Mouse (Mus musculus): ENCODE results near the gene Wfdc9. TPM values are rescaled to one million over a fixed set of nuclear protein-coding genes. Genes with fewer than 3 reads are reported as not detected.
"Not testable (repeated sequence)": the region's sequence is repeated elsewhere in the genome, so short reads cannot be mapped to it uniquely, and the experiment has no call there.

Wfdc9 gene
- polyA plus RNA-seq, 1 experiment from 2014 or later: not detected

DNA sequence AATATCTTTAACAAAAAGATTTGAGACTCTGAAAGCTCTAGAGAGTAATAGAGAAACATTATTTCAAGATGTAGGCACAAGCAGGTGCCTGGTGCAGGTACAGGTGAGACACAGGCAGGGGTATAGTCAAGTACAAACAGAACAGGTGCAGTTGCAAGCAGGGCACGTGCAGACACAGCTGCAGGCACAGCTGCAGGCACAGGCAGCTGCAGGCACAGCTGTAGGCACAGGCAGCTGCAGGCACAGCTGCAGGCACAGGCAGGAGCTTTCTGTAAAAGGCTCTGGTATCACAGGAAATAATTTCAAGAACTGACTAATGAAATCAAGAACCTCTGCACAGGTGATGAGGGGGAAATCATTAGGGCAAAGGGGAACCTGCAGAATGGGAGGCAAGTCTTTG lies 14.6 kb upstream of the Wfdc9 start:
- Histone ChIP-seq H3K27me3 (ENCODE audit: low read depth, poor library complexity, severe bottlenecking) (no peaks in the 10 kb centered on the region), H3K36me3 (no peaks in the 10 kb centered on the region), H3K27ac (replicated peaks) (no peak overlapping the region), H3K4me3 (no peak overlapping the region), H3K9me3 (replicated peaks) (peaks cover 5% of the 10 kb centered on the region; the same call in 1 of the 2 replicates), H3K4me1 (no peaks in the 10 kb centered on the region)
- DNase-seq (ENCODE audit: low spot score): no peak
- 33% methylated on average over 1 of the region's 1 CpGs for WGBS

GRCm38 (mm10) chr2:164670261-164670660 lies 13.9 kb upstream of the Wfdc9 start:
- Histone ChIP-seq H3K4me3 (no peak overlapping the region), H3K9me3 (replicated peaks) (peaks cover 5% of the 10 kb centered on the region; the same call in 1 of the 2 replicates), H3K4me1 (no peaks in the 10 kb centered on the region), H3K27me3 (ENCODE audit: low read depth, poor library complexity, severe bottlenecking) (no peaks in the 10 kb centered on the region), H3K27ac (replicated peaks) (no peak overlapping the region), H3K36me3 (no peaks in the 10 kb centered on the region)
- DNase-seq (ENCODE audit: low spot score): no peak
- 86% methylated on average over 5 of the region's 5 CpGs for WGBS

DNA sequence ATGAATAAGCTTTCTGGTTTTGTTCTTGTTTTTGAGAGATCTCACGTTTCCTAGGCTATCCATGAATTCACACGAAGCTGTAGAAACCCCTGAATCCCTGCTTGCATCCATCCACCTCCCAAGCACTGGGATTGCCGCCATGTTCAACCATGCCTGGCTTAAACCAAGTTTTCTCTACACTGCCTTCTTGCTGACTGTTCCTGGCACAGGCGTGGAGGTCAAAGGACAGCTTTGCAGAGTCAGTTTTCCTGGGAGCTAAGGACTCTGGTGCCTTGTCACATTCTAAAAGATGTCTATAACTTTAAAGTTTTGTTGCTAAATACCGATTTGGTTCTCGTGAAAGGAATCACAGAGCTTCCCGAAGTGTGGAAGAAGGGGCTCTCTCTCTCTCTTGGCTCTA lies 8.5 kb upstream of the Wfdc9 start:
- Histone ChIP-seq H3K36me3 (no peaks in the 10 kb centered on the region), H3K27ac (replicated peaks) (no peak overlapping the region), H3K4me1 (no peaks in the 10 kb centered on the region), H3K9me3 (replicated peaks) (peaks cover 5% of the 10 kb centered on the region; the same call in 1 of the 2 replicates), H3K4me3 (no peak overlapping the region), H3K27me3 (ENCODE audit: low read depth, poor library complexity, severe bottlenecking) (no peaks in the 10 kb centered on the region)
- 89% methylated on average over 7 of the region's 7 CpGs for WGBS
- DNase-seq (ENCODE audit: low spot score): no peak

DNA sequence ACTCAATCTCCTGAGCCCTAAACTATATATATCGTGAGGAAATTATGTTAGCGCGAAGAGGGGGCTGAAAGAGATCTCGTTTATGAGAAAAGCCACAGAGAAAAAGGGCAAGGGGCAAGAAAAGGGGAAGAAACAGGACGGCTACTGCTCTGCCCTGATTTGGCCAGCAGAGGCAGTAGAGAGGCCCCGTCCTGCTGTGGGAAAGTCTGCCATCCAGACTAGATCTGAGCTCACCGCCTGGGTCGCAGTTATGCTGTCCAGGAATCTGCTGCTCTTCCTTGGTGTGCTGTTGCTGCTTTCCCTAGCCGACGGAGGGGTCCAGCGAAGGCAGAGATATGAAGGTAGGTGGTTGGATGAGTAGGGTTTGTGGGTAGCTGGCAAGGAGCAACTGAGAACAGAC lies 525 bp downstream of the Wfdc9 start, which contains the start of gene Wfdc10:
Wfdc10 (plus strand) TSS at position 189 of the 400 bp plus-strand sequence.
- Histone ChIP-seq H3K27me3 (ENCODE audit: low read depth, poor library complexity, severe bottlenecking) (no peaks in the 10 kb centered on the region), H3K4me1 (0 out of 2 replicates have a peak, but pooled peaks cover 7% of the 10 kb centered on the region), H3K9me3 (replicated peaks) (no peaks in the 10 kb centered on the region), H3K27ac (replicated peaks) (no peak within 1 kb of the TSS), H3K4me3 (no peak within 1 kb of the TSS), H3K36me3 (no peaks in the 10 kb centered on the region)
- 22% methylated on average over 11 of the region's 11 CpGs for WGBS
- DNase-seq (ENCODE audit: low spot score): peak; percentile 65

GRCm38 (mm10) chr2:164641881-164642673 lies 14.3 kb downstream of the Wfdc9 start:
- H3K27ac ChIP-seq (replicated peaks): no peak overlapping the region
- no peaks in the 10 kb centered on the region for H3K4me1 ChIP-seq
- H3K36me3 ChIP-seq: no peaks in the 10 kb centered on the region
- H3K27me3 ChIP-seq (ENCODE audit: low read depth, poor library complexity, severe bottlenecking): no peaks in the 10 kb centered on the region
- 88% methylated on average over 13 of the region's 13 CpGs for WGBS
- no peak for DNase-seq (ENCODE audit: low spot score)
- no peaks in the 10 kb centered on the region for H3K9me3 ChIP-seq (replicated peaks)
- no peak overlapping the region for H3K4me3 ChIP-seq

- WGBS: 63% methylated on average over 7 of the region's 7 CpGs
- no peak for DNase-seq (ENCODE audit: low spot score)
- H3K27me3 ChIP-seq (ENCODE audit: low read depth, poor library complexity, severe bottlenecking): no peaks in the 10 kb centered on the region
- no peak overlapping the region for H3K4me3 ChIP-seq
- H3K36me3 ChIP-seq: no peaks in the 10 kb centered on the region
- no peak overlapping the region for H3K27ac ChIP-seq (replicated peaks)
- no peaks in the 10 kb centered on the region for H3K4me1 ChIP-seq
- H3K9me3 ChIP-seq (replicated peaks): no peaks in the 10 kb centered on the region
Measured at GRCm38 (mm10) chr2:164641129-164641528, 15.3 kb downstream of the Wfdc9 start.

- no peak for DNase-seq (ENCODE audit: low spot score)
- Histone ChIP-seq H3K4me1 (no peaks in the 10 kb centered on the region), H3K36me3 (no peaks in the 10 kb centered on the region), H3K4me3 (no peak within 1 kb of the TSS), H3K9me3 (replicated peaks) (no peaks in the 10 kb centered on the region), H3K27me3 (ENCODE audit: low read depth, poor library complexity, severe bottlenecking) (no peaks in the 10 kb centered on the region), H3K27ac (replicated peaks) (no peak within 1 kb of the TSS)
- WGBS: 91% methylated on average over 3 of the region's 3 CpGs
Measured at GRCm38 (mm10) chr2:164638696-164639095, 17.7 kb downstream of the Wfdc9 start, which contains the start of gene Wfdc16. Wfdc16 (minus strand) TSS chr2:164638796.

DNA sequence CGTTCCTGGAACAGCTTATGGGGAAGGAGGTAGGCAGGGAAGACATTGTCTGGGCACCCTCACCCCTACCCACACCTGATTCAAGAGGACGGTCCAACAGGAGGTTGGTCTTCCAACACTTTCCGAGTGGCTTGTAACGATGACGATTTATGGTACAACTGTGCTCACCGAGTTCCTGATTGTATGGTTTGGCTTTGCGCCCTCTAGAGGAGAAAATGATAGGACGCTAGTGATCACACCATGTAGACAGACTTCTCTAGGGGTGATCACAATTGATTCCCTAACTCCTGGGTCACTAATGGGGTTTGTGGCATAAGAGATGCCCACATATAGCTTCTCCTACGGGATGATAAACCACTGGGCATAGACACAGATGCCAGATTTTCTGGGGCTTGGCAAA lies 21.1 kb downstream of the Wfdc9 start:
- no peaks in the 10 kb centered on the region for H3K36me3 ChIP-seq
- H3K27ac ChIP-seq (replicated peaks): no peak overlapping the region
- WGBS: 76% methylated on average over 9 of the region's 9 CpGs
- H3K4me1 ChIP-seq: no peaks in the 10 kb centered on the region
- H3K27me3 ChIP-seq (ENCODE audit: low read depth, poor library complexity, severe bottlenecking): no peaks in the 10 kb centered on the region
- no peak overlapping the region for H3K4me3 ChIP-seq
- DNase-seq (ENCODE audit: low spot score): no peak
- no peaks in the 10 kb centered on the region for H3K9me3 ChIP-seq (replicated peaks)

DNA sequence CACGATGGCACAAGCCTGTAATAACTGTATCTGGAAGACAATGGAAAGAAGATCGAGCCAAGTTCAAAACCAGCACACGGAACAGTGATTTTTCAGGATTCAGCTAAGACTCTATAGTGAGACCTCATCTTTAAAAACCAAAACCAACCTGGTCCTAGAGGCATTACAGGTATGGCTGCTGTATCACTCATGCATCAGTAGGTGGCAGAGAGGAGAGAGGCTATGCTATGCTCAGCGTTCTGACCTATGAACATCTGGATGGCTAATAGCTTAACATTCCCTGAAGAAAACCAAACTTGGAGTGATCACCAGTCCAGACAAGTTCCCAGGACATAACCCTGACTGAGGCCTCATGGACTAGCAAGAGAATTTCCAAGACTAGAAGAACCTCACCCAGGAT lies 34.6 kb downstream of the Wfdc9 start:
- H3K4me1 ChIP-seq: peaks cover 6% of the 10 kb centered on the region; the same call in 1 of the 2 replicates
- no peak overlapping the region for H3K4me3 ChIP-seq
- no peak overlapping the region for H3K27ac ChIP-seq (replicated peaks)
- WGBS: 88% methylated on average over 4 of the region's 4 CpGs
- no peaks in the 10 kb centered on the region for H3K36me3 ChIP-seq
- no peaks in the 10 kb centered on the region for H3K9me3 ChIP-seq (replicated peaks)
- DNase-seq (ENCODE audit: low spot score): no peak
- H3K27me3 ChIP-seq (ENCODE audit: low read depth, poor library complexity, severe bottlenecking): no peaks in the 10 kb centered on the region

- Histone ChIP-seq H3K4me1 (peaks cover 6% of the 10 kb centered on the region; the same call in 1 of the 2 replicates), H3K36me3 (no peaks in the 10 kb centered on the region), H3K27ac (replicated peaks) (no peak overlapping the region), H3K4me3 (no peak overlapping the region), H3K9me3 (replicated peaks) (no peaks in the 10 kb centered on the region), H3K27me3 (ENCODE audit: low read depth, poor library complexity, severe bottlenecking) (no peaks in the 10 kb centered on the region)
- no peak for DNase-seq (ENCODE audit: low spot score)
- WGBS: 83% methylated on average over 5 of the region's 5 CpGs
Measured at GRCm38 (mm10) chr2:164619050-164619449, 37.3 kb downstream of the Wfdc9 start.

- DNase-seq (ENCODE audit: low spot score): no peak
- 92% methylated on average over 3 of the region's 3 CpGs for WGBS
- Histone ChIP-seq H3K4me1 (peaks cover 6% of the 10 kb centered on the region; the same call in 1 of the 2 replicates), H3K27ac (replicated peaks) (no peak overlapping the region), H3K36me3 (no peaks in the 10 kb centered on the region), H3K9me3 (replicated peaks) (no peaks in the 10 kb centered on the region), H3K4me3 (no peak overlapping the region), H3K27me3 (ENCODE audit: low read depth, poor library complexity, severe bottlenecking) (no peaks in the 10 kb centered on the region)
Measured at GRCm38 (mm10) chr2:164615386-164615785, 41.0 kb downstream of the Wfdc9 start.

DNA sequence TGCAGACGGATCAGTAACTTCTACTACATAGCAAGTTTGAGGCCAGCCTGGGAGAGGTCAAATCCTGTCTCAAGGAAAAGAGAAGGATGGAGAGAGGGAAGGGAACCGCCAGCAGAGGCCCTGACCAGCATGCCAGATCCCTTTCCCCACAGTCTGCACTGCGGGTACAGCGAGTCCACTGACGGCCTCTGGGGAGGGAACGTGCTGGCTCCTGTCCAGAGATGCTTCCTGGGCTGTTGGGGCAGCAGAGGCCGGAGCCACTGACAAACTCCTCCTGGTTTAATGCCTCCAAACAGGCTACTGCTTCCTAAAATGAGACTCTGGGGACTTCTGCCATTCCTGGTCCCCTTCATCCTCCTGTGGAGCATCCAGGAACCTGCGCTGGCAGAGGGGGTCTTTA lies 42.9 kb downstream of the Wfdc9 start, which contains the start of the genes Wfdc6b and Wfdc8:
Wfdc6b (plus strand) TSS at position 52 of the 400 bp plus-strand sequence.
Wfdc8 (minus strand) TSS at position 156 of the 400 bp plus-strand sequence.
- WGBS: 69% methylated on average over 8 of the region's 8 CpGs
- not testable (repeated sequence) for H3K4me3 ChIP-seq; H3K27ac ChIP-seq (replicated peaks); H3K27me3 ChIP-seq (ENCODE audit: low read depth, poor library complexity, severe bottlenecking); H3K9me3 ChIP-seq (replicated peaks); DNase-seq (ENCODE audit: low spot score); H3K4me1 ChIP-seq; H3K36me3 ChIP-seq

DNA sequence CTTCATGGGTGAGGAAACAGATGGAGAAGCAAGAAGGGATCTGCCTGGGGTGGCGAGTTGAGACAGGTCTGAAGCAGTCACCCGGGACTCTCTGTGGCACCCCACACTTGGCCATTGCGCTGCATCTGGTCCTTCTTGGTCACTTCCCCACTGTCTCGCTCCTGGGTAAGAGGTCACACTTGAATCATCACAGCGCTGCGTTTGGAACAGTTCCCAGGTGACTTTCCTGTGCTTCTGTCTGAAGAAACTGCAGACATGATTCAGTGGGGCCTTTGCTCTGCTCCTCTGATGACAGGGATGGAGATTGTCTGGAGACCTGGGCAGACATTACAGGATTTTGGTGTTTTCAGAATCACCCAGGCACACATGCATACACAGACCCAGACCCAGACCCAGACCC lies 47.6 kb downstream of the Wfdc9 start:
- H3K4me1 ChIP-seq: no peaks in the 10 kb centered on the region
- H3K27me3 ChIP-seq (ENCODE audit: low read depth, poor library complexity, severe bottlenecking): no peaks in the 10 kb centered on the region
- H3K36me3 ChIP-seq: no peaks in the 10 kb centered on the region
- whole genome bisulfite sequencing: 88% methylated on average over 6 of the region's 6 CpGs
- no peaks in the 10 kb centered on the region; the same call in 1 of the 2 replicates for H3K9me3 ChIP-seq (replicated peaks)
- H3K4me3 ChIP-seq: no peak overlapping the region
- H3K27ac ChIP-seq (replicated peaks): no peak overlapping the region
- DNase-seq (ENCODE audit: low spot score): no peak

Data from midbrain, embryonic 10.5 days (tissue).